Comparison of ENCODE assay signal across 30 mouse cellular contexts in genomic region chr9:80681709-80682108, GRCm38 (mm10).
DNase-seq lines count a peak whose midpoint lies in the region; ATAC-seq and TF ChIP-seq lines count a peak whose summit lies in the region.
"Had no signal": no experiment of that assay in that cellular context is flagged by ENCODE, and none has a peak within 500 bp of the region (broad histone marks: within the 10 kb centered on the region; RNA-seq: fewer than 3 reads in every experiment).

No protein-coding gene starts in this region.

- peak; percentile 4 for DNase-seq in kidney, adult 9 months
- no peak for DNase-seq in kidney, adult 18-20 months
- peak; percentile 7 for DNase-seq in Patski (ENCODE audit: low read depth, low spot score)
- DNase-seq in embryo, embryonic 10 days (ENCODE audit: low spot score), result no peak
- no peak for DNase-seq in lung, postnatal 36 days
- DNase-seq: adrenal gland, adult 2 months; adrenal gland, postnatal 14 days; B cell, adult 2 months; cerebellum, adult 11 months; cerebellum, adult 2 months; cerebellum, adult 9-11 months; cerebellum, postnatal 25 days; embryo, embryonic 11 days; gastrocnemius, postnatal 25 days; heart, adult 18-20 months; heart, postnatal 10 days; heart, postnatal 36 days had no signal

- no peaks in the 10 kb centered on the region for H3K27me3 ChIP-seq in Patski
- H3K27me3 ChIP-seq in intestine, embryonic 15.5 days (replicated peaks), result no peaks in the 10 kb centered on the region
- H3K27me3 ChIP-seq: CH12.LX; embryonic facial prominence, embryonic 13.5 days; forebrain, embryonic 12.5 days; forebrain, embryonic 15.5 days; heart, embryonic 12.5 days; heart, embryonic 15.5 days; hindbrain, embryonic 13.5 days had no signal

- in situ Hi-C loops in Patski (cut with MboI; ENCODE audit: low pct_unique_long_range_greater_than_20kb), result no loop called here

- H3K4me2 ChIP-seq in intestine, embryonic 15.5 days (replicated peaks), result no peak overlapping the region
- H3K4me2 ChIP-seq: embryonic facial prominence, embryonic 13.5 days; forebrain, embryonic 12.5 days; forebrain, embryonic 15.5 days; heart, embryonic 12.5 days; heart, embryonic 15.5 days; hindbrain, embryonic 13.5 days had no signal

- H3K9ac ChIP-seq in intestine, embryonic 15.5 days, result no peak overlapping the region
- H3K9ac ChIP-seq: embryonic facial prominence, embryonic 13.5 days; forebrain, embryonic 12.5 days; forebrain, embryonic 15.5 days; heart, embryonic 12.5 days; heart, embryonic 15.5 days; hindbrain, embryonic 13.5 days had no signal

- POLR2A ChIA-PET in Patski (lab: Charles Lee), result no interaction called here

- CTCF ChIA-PET in Patski (lab: Charles Lee), result no interaction called here

- H3K27ac ChIP-seq in intestine, embryonic 15.5 days, result no peak overlapping the region
- H3K27ac ChIP-seq: embryonic facial prominence, embryonic 10.5 days; embryonic facial prominence, embryonic 13.5 days; forebrain, embryonic 12.5 days; forebrain, embryonic 15.5 days; heart, embryonic 15.5 days; hindbrain, embryonic 10.5 days; hindbrain, embryonic 13.5 days had no signal

- H3K4me1 ChIP-seq in intestine, embryonic 15.5 days (replicated peaks), result no peaks in the 10 kb centered on the region
- H3K4me1 ChIP-seq: embryonic facial prominence, embryonic 10.5 days; embryonic facial prominence, embryonic 13.5 days; forebrain, embryonic 12.5 days; forebrain, embryonic 15.5 days; heart, embryonic 15.5 days; hindbrain, embryonic 10.5 days; hindbrain, embryonic 13.5 days had no signal

- H3K36me3 ChIP-seq in intestine, embryonic 15.5 days, result no peaks in the 10 kb centered on the region
- H3K36me3 ChIP-seq: embryonic facial prominence, embryonic 10.5 days; embryonic facial prominence, embryonic 13.5 days; forebrain, embryonic 12.5 days; forebrain, embryonic 15.5 days; G1E; heart, embryonic 12.5 days; heart, embryonic 15.5 days; hindbrain, embryonic 10.5 days; hindbrain, embryonic 13.5 days had no signal

- H3K4me3 ChIP-seq in intestine, embryonic 15.5 days (replicated peaks), result no peak overlapping the region
- H3K4me3 ChIP-seq: embryonic facial prominence, embryonic 10.5 days; embryonic facial prominence, embryonic 13.5 days; erythroblast, embryonic 14.5 days; forebrain, embryonic 12.5 days; forebrain, embryonic 15.5 days; heart, embryonic 12.5 days; heart, embryonic 15.5 days; hindbrain, embryonic 10.5 days; hindbrain, embryonic 13.5 days had no signal

- peak; percentile 69 for ATAC-seq in Patski
- peak; percentile 83 for ATAC-seq in intestine, embryonic 15.5 days
- ATAC-seq: forebrain, embryonic 15.5 days; hindbrain, embryonic 16.5 days had no signal

- no peaks in the 10 kb centered on the region for H3K9me3 ChIP-seq in intestine, embryonic 15.5 days
- H3K9me3 ChIP-seq: embryonic facial prominence, embryonic 10.5 days; embryonic facial prominence, embryonic 13.5 days; forebrain, embryonic 12.5 days; forebrain, embryonic 15.5 days; G1E; heart, embryonic 12.5 days; heart, embryonic 15.5 days; hindbrain, embryonic 10.5 days; hindbrain, embryonic 13.5 days had no signal

- no peak for TF ChIP-seq CTCF in Patski (IDR thresholded peaks at IDR 0.05)

- 79% methylated on average over 2 of the region's 2 CpGs for WGBS in intestine, embryonic 15.5 days

Comparison
In these comparisons a context has a peak if more than half of its experiments do, and no peak if none do; other contexts are left out.
1. DNase-seq: peak in kidney, adult 9 months (single experiment) and Patski (single experiment); none in kidney, adult 18-20 months (single experiment), embryo, embryonic 10 days (single experiment) and lung, postnatal 36 days (single experiment).